1 mouse cellular context compared by ENCODE assay signal in genomic region chr3:89728848-89729247, GRCm38 (mm10).
TF ChIP-seq lines count a peak whose summit lies in the region.

No protein-coding gene starts in this region.

TF ChIP-seq in CH12.LX, 34 proteins besides CTCF, POLR2A, EP300 and RAD21 (continued from another document):
- TF ChIP-seq E2F4 (IDR thresholded peaks at IDR 0.05; ENCODE audit: insufficient replicate concordance, low read depth, low read length): no peak
- TF ChIP-seq TBP (conservative IDR thresholded peaks at IDR 0.05; ENCODE audit: low read depth, low read length): no peak
- no peak for TF ChIP-seq IRF4 (IDR thresholded peaks at IDR 0.05; ENCODE audit: low read depth, low read length)
- TF ChIP-seq KAT2A (IDR thresholded peaks at IDR 0.05; ENCODE audit: insufficient replicate concordance, low read length): no peak
- no peak for TF ChIP-seq GABPA (IDR thresholded peaks at IDR 0.05; ENCODE audit: insufficient replicate concordance, low read depth, low read length)
- TF ChIP-seq USF2 (conservative IDR thresholded peaks at IDR 0.05; ENCODE audit: low read depth, low read length): no peak
- no peak for TF ChIP-seq ZKSCAN1 (IDR thresholded peaks at IDR 0.05; ENCODE audit: borderline replicate concordance, low read depth, low read length)
- no peak for TF ChIP-seq MAFK (IDR thresholded peaks at IDR 0.05; ENCODE audit: insufficient replicate concordance, low read length)
- no peak for TF ChIP-seq JUN (IDR thresholded peaks at IDR 0.05; ENCODE audit: insufficient read depth, low read depth, low read length)
- TF ChIP-seq NRF1 (IDR thresholded peaks at IDR 0.05; ENCODE audit: low read depth, low read length): no peak
- no peak for TF ChIP-seq MAZ (IDR thresholded peaks at IDR 0.05; ENCODE audit: low read depth, low read length)
